Mouse (Mus musculus): ENCODE measurements around the gene Tnfsf12.
"Not testable (repeated sequence)": the region's sequence is repeated elsewhere in the genome, so short reads cannot be mapped to it uniquely, and the experiment has no call there.

Tnfsf12 gene

DNA sequence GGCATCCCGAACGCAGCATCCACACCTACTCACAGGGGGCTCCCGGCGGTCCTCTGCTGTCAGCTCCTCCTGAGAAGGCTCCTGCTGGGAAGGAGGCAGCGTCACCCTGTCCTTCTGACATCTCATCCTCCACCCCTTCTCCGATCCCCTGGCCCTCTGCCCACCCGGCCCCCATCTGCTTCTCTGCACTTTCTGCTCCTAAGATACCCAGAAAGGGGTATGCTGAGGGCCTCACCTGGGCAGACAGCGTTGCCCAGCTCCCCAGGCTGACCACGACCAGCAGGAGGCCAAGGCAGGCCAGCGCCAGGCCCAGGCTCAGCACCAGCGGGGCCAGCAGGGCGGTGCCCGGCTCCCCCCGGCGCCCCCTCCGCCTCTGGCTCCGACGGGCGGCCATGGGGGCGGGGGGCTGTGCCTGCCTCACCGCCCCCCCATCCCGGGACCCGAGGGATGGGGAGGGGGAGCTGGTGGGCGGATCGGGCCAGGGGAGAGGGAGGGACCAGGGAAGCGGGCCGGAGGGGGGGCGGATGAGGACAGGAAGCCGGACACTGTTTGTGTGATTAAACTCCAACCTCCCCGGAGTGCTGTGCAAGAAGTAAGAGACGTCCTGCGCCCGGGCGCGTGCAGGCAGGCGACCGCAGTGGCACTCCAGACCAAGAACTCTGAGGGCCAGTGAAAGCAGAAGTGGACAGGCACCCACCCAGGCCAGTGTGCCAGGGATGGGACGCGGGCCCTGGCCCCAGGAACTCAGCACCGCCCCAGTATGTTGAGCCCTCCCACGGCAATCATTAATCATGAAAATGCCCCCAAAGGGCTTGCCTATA lies at the start of gene Tnfsf12, which contains the start of gene Tnfsfm13:
Gene Tnfsf12 (minus strand): TSS at position 489 of the 821 bp plus-strand sequence.
Gene Tnfsfm13 (minus strand): TSS at position 738 of the 821 bp plus-strand sequence.
- no peak for DNase-seq (ENCODE audit: low spot score in 2 of 2)

GRCm38 (mm10) chr11:69731408-69731807 lies 35.8 kb upstream of the Tnfsf12 start:
- DNase-seq (ENCODE audit: low spot score in 2 of 2) = not testable (repeated sequence)

- no peak for DNase-seq (ENCODE audit: low spot score in 2 of 2)
Measured at GRCm38 (mm10) chr11:69729063-69729462, 33.4 kb upstream of the Tnfsf12 start.

DNA sequence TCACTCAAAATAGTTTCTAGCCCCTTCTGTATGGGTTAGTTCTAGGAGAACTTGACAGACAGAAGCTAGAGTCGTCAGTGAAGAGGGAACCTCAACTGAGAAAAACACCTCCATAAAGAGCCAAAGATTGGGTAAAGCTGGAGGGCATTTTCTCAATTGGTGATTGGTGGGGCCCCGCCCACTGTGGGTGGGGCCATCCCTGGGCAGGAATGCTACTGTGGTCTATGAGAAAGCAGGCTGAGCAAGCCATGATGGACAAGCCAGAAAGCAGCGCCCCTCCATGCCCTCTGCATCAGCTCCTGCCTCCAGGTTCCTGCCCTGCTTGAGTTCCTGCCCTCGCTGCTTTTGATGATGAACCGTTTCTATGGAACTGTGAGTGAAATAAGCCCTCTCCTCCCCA lies 30.3 kb upstream of the Tnfsf12 start:
- DNase-seq (ENCODE audit: low spot score in 2 of 2) = no peak

DNA sequence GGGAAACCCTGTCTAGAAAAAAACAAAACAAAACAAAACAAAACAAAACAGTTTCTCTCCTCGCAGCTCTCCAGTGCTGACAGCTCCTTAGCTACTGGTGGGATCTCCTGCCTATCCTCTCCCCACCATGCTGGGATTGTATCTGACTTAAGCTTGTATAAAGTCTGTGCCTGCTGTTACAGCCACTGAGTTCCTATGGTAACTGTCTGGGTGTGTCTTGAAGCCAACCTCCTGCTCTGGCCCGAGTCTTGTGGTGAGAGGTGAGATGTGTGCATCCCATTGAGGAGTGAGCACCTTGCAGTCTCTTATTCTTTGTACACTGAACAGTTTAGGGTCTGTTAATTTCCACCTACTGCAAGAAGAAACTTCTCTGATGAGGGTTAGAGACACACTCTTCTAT lies 27.4 kb upstream of the Tnfsf12 start:
- DNase-seq (ENCODE audit: low spot score in 2 of 2) = no peak

DNA sequence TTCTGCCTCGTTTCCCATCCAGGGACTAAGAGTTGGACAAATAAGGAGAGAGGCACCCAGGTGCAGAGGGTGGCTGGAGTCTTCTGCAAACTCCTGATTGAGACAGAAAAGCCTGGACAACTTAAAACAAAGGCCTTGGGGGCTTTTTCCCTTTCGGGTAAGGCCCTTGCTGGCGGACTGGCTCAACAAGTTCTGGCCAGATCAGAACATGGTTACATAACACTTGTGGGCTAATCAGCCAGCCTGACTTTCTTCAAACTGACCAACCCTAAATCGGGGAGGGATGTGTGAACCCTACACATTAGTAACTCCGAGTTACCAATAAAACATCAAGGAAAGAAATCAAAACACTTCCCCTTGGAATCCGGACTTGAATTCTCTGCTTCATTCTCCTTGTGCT lies 25.2 kb upstream of the Tnfsf12 start:
- no peak for DNase-seq (ENCODE audit: low spot score in 2 of 2)

DNA sequence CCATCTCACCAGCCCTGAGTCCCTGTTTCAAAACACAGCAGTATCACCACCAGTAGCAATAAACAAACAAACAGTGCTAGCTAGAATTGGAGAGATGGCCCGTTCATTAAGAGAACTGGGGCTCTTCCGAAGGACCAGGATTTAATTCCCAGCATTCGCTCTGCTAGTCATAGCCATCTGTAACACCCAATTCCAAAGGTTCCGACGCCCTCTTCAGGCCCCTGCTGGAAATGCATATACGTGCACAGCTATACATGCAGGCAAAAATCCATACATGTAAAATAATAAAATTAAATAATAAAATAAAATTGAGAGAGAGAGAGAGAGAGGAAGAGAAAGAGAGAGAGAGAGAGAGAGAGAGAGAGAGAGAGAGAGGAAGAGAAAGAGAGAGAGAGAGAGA lies 23.8 kb upstream of the Tnfsf12 start:
- no peak for DNase-seq (ENCODE audit: low spot score in 2 of 2)

- DNase-seq (ENCODE audit: low spot score in 2 of 2) = no peak
Measured at GRCm38 (mm10) chr11:69718661-69719060, 23.0 kb upstream of the Tnfsf12 start.

GRCm38 (mm10) chr11:69716953-69717352 lies 21.3 kb upstream of the Tnfsf12 start:
- DNase-seq (ENCODE audit: low spot score in 2 of 2) = no peak

DNA sequence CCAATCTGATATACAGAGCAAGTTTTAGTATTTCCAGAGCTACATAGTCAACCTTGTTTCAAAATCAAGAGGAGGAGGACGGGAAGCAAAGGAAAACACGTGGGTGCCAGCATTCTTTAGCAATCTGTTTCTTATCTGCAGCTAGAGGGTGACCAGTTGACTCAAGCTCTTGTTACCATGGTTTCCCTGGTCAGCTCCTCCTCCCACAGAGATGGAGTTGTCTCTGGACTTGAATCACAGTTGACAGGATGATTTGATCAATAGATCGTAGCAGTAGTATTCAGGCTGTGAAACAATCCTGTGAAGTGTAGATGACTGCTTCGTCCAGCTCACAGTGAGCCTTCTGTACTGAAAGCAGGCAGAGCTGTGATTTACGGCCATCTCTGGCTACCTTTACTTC lies 20.3 kb upstream of the Tnfsf12 start:
- no peak for DNase-seq (ENCODE audit: low spot score in 2 of 2)

DNA sequence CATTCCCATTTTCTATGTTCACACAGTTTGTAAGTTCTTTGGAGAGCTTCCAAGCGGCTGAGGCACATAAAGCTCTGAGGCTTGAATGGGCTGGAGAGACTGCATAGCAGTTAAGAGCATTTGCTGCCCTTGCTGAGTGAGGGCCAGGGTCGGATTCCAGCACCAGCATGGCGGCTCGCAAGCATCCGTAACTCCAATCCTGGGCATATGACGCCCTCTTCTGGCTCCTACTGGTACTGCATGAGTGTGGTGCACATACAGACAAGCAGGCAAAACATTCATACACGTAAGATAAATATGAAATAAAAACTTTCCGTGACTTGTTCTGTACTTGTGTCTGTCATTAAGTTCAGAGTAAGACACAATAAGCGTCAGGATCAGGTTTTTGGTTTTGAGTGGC lies 19.8 kb upstream of the Tnfsf12 start:
- DNase-seq (ENCODE audit: low spot score in 2 of 2) = no peak

DNA sequence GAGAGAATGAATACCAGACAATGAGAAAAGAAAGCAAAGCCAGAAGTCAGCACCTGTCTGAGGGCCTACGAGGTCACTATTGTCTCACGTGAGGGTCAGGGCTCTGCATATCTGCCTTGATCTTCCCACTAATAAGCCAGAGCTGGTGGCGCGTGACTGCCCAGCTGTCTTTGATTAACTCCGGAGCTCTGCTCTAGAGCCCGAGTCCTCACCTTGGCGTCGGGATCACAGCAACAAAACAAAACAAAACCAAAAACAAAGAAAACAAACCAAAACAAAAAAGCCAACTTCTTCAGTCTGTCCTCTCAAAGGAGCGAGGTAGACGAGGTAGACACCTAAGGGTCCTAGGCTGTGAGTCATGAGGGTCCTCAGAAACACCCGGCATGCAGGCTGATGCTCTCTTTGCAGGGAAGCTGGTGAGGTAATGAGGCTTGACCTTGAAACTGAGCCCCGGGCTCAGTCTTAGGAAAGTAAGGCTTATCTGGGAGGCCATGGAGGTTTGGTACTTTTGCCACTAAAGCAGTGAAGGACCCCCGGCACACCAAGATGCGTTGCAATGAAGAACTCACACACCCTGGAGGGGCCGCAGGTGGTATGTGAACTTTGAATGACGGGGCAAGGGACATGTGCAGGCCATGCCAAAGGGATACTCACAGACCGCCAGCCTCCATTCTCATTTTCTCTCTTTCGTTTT lies 19.1 kb upstream of the Tnfsf12 start:
- DNase-seq (ENCODE audit: low spot score in 2 of 2) = no peak

DNA sequence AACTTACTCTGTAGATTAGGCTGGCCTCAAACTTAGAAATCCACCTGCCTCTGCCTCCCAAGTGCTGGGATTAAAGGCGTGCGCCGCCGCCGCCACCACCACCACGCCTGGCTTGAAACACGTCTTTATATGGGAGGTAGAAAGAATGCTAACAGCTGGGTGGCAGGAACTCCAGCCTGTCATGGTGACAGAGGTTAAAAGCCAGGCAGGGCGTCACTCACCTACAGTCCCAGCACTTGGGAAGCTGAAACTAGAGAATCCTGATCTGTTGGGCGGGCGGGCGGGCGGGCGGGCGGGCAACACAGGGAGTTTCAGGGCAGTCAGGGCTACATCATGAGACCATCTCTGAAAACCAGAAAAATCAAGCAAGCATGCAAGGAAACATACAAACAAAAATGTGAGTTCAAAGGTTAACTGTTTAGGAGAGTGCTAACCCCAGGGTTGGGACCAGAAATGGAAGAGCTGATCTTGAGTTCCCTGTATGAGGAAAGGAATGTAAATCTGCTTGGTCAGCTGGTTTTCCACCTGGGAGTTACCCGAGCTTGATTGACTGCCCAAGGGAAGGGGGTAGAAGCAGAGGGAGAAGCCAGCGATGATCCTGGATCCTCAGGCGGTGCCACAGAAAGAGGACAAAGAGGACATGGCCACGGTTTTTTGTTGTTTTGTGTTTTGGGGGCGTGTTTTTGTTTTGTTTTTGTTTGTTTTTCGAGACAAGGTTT lies 17.5 kb upstream of the Tnfsf12 start:
- DNase-seq (ENCODE audit: low spot score in 2 of 2) = no peak

- no peak for DNase-seq (ENCODE audit: low spot score in 2 of 2)
Measured at GRCm38 (mm10) chr11:69711082-69711481, 15.4 kb upstream of the Tnfsf12 start.

GRCm38 (mm10) chr11:69710470-69710869 lies 14.8 kb upstream of the Tnfsf12 start:
- no peak for DNase-seq (ENCODE audit: low spot score in 2 of 2)

GRCm38 (mm10) chr11:69709554-69710446 lies 14.2 kb upstream of the Tnfsf12 start:
- DNase-seq (ENCODE audit: low spot score in 2 of 2) = no peak

DNA sequence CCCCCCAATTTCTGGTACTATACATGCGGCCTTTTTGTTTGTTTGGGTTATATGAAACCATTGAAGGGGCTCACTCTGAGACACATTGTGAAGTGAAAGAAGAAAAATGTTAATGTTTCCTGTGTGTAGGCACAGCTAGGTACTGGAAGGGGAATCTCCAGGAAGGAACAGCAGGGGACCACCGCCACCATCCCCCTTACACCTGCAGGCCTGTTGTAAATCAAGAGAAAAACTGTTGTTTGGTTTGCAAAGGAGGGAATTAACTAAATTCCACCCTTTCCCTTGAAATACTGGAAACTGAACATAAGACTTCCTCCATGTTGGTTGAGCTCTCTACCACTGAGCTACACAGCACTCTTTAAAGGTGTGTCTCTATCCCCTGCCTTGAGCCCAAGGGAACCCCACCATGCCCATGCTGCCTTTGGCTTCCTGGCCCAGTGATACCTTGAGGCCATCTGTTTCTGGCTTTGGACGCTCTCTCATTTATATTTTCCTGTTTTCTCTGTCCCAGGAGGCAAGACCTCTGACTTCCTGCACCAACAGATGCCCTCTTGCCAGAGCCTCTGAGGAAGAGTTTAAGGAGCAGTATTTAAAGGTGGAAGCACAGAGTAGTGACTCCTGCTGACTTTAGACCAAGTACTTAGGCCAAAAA lies 13.1 kb upstream of the Tnfsf12 start:
- DNase-seq (ENCODE audit: low spot score in 2 of 2) = no peak

GRCm38 (mm10) chr11:69707873-69708381 lies 12.3 kb upstream of the Tnfsf12 start:
- DNase-seq (ENCODE audit: low spot score in 2 of 2) = no peak

GRCm38 (mm10) chr11:69707480-69707847 lies 11.8 kb upstream of the Tnfsf12 start:
- DNase-seq (ENCODE audit: low spot score in 2 of 2) = no peak

DNA sequence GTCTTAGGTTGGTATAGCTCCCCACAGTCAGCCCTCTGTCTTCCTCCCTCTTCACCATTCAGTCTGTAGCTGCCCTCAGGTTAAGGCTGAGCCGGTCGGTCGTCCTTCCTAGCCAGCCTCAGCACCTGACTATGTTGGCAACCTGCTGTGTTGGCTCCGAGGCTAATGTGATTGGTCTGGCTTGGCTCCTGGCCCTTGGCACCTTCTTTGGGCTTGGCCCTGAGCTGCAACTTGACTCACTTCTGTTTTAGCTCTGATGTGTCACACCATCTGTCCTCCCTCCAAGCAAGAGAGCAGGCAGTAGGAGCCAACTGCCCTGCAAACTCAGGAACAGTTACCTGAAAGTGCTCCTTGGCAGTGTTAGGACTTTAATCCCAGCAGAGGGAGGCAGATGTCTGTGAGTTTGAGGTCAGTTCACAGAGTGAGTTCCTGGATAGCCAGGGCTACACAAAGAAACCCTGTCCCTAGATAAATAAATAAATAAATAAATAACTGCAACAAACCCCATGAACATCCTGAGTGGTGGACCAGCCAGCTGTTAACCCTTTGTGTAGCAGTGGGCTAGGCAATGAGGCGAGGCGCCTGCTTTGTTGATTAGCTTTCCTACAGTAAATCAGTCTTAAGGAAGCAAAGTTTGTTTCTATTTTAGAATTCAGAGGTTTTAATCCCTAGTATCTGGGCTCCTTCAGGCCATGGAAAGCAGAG lies 11.3 kb upstream of the Tnfsf12 start:
- DNase-seq (ENCODE audit: low spot score in 2 of 2) = no peak

All from right cerebral cortex, postnatal 36 days (tissue).